Mouse (Mus musculus) limb, embryonic 15.5 days (tissue): ENCODE data around the gene Zmiz1. TPM values are rescaled to one million over a fixed set of nuclear protein-coding genes. Genes with fewer than 3 reads are reported as not detected.

Experiments
- ATAC-seq: fragments of 200-750 bp; cut with Nextera tagmentation; 2 replicates; pipeline ENCODE4 v1.8.0; 2017; ENCODE audit warnings: low read depth, moderate TSS enrichment; ENCODE audit not compliant: insufficient number of reproducible peaks, low FRiP score, low TSS enrichment
- H3K27ac ChIP-seq: fragments of 300-500 bp; sonication (generic); 2 replicates; pipeline ENCODE4 v1.5.1; 2015; ENCODE audit warnings: moderate library complexity, mild to moderate bottlenecking, inconsistent platforms
- H3K27me3 ChIP-seq: fragments of 300-500 bp; sonication (generic); 2 replicates; pipeline ENCODE4 v1.6.1; 2015; ENCODE audit warnings: inconsistent platforms
- H3K36me3 ChIP-seq: fragments of 300-500 bp; sonication (generic); 2 replicates; pipeline ENCODE4 v1.6.1; 2015; ENCODE audit warnings: inconsistent platforms
- H3K4me1 ChIP-seq: fragments of 300-500 bp; sonication (generic); 2 replicates; pipeline ENCODE4 v1.6.1; 2015; ENCODE audit warnings: inconsistent platforms
- H3K4me2 ChIP-seq: fragments of 300-500 bp; sonication (generic); 2 replicates; pipeline ENCODE4 v1.6.1; 2015; ENCODE audit warnings: mild to moderate bottlenecking, inconsistent platforms
- H3K4me3 ChIP-seq: fragments of 300-500 bp; sonication (generic); 2 replicates; pipeline ENCODE4 v1.5.1; 2015; ENCODE audit warnings: mild to moderate bottlenecking, inconsistent platforms
- H3K9ac ChIP-seq: fragments of 300-500 bp; sonication (generic); 2 replicates; pipeline ENCODE4 v1.6.1; 2015; ENCODE audit warnings: inconsistent platforms
- H3K9me3 ChIP-seq: fragments of 300-500 bp; sonication (generic); 2 replicates; pipeline ENCODE4 v1.6.1; 2016; ENCODE audit warnings: inconsistent platforms
- WGBS: fragments of 180-500 bp; shearing (Covaris S2); methylation state at CpG from one replicate; pipeline ENCODE4 v1.1.7; 2015; 5-methylcytosine and 5-hydroxymethylcytosine counted together
- polyA plus RNA-seq: library from polyadenylated mRNA; unstranded; fragments of >200 nt; fragmentation: Nextera tagmentation; extraction: Ambion mirVana; gene quantifications from 2 replicates; pipeline ENCODE4 v1.2.1, GENCODE M21; 2015

The Zmiz1 gene
- polyA plus RNA-seq, 1 experiment from 2014 or later, result 50.5 TPM

- ATAC-seq, result no peak
These were observed 149.6 kb downstream of the Zmiz1 start for GRCm38 (mm10) chr14:25608618-25609017.

GRCm38 (mm10) chr14:25609355-25609754 is 150.4 kb downstream of the Zmiz1 start:
- no peak overlapping the region for H3K4me2 ChIP-seq
- no peak overlapping the region for H3K9ac ChIP-seq
- no peak for ATAC-seq
- no peaks in the 10 kb centered on the region for H3K9me3 ChIP-seq
- H3K36me3 ChIP-seq, result no peaks in the 10 kb centered on the region
- H3K4me3 ChIP-seq, result no peak overlapping the region
- no peaks in the 10 kb centered on the region for H3K27me3 ChIP-seq
- H3K27ac ChIP-seq, result no peak overlapping the region
- H3K4me1 ChIP-seq, result peaks cover 79% of the 10 kb centered on the region
- WGBS, result 55% methylated on average over 7 of the region's 7 CpGs

More at GRCm38 (mm10) chr14:25608618-25609017, 149.6 kb downstream of the Zmiz1 start:
- Histone ChIP-seq H3K4me2 (peak overlapping the region; percentile 96), H3K27me3 (no peaks in the 10 kb centered on the region), H3K9ac (peak overlapping the region; percentile 20; the same call in 1 of the 2 replicates), H3K36me3 (no peaks in the 10 kb centered on the region), H3K4me1 (peaks cover 82% of the 10 kb centered on the region), H3K4me3 (peak overlapping the region; percentile 67), H3K27ac (peak overlapping the region; percentile 90), H3K9me3 (no peaks in the 10 kb centered on the region)
- 26% methylated on average over 4 of the region's 4 CpGs for WGBS

- Histone ChIP-seq H3K27me3 (no peaks in the 10 kb centered on the region), H3K36me3 (peaks cover 3% of the 10 kb centered on the region; the same call in 1 of the 2 replicates), H3K27ac (peak overlapping the region; percentile 39), H3K4me2 (no peak overlapping the region), H3K4me1 (peaks cover 83% of the 10 kb centered on the region), H3K9ac (no peak overlapping the region), H3K4me3 (no peak overlapping the region), H3K9me3 (no peaks in the 10 kb centered on the region)
- no peak for ATAC-seq
- WGBS, result 36% methylated on average over 14 of the region's 14 CpGs
These were observed 151.6 kb downstream of the Zmiz1 start for GRCm38 (mm10) chr14:25610396-25611158.

GRCm38 (mm10) chr14:25611159-25611697 is 152.2 kb downstream of the Zmiz1 start:
- no peak overlapping the region for H3K4me3 ChIP-seq
- peak overlapping the region; percentile 39 for H3K27ac ChIP-seq
- peaks cover 3% of the 10 kb centered on the region for H3K36me3 ChIP-seq
- no peak overlapping the region for H3K4me2 ChIP-seq
- no peaks in the 10 kb centered on the region for H3K9me3 ChIP-seq
- no peaks in the 10 kb centered on the region for H3K27me3 ChIP-seq
- WGBS, result 43% methylated on average over 9 of the region's 9 CpGs
- no peak overlapping the region for H3K9ac ChIP-seq
- ATAC-seq, result no peak
- peaks cover 80% of the 10 kb centered on the region for H3K4me1 ChIP-seq

- Histone ChIP-seq H3K27me3 (no peaks in the 10 kb centered on the region), H3K9me3 (no peaks in the 10 kb centered on the region), H3K4me2 (no peak overlapping the region), H3K9ac (no peak overlapping the region), H3K4me1 (peaks cover 72% of the 10 kb centered on the region), H3K27ac (peak overlapping the region; percentile 39), H3K36me3 (peaks cover 8% of the 10 kb centered on the region), H3K4me3 (no peak overlapping the region)
- WGBS, result 59% methylated on average over 10 of the region's 10 CpGs
- ATAC-seq, result no peak
These were observed 153.1 kb downstream of the Zmiz1 start for GRCm38 (mm10) chr14:25611815-25612698.

GRCm38 (mm10) chr14:25613942-25614575 is 155.1 kb downstream of the Zmiz1 start:
- no peak overlapping the region for H3K4me3 ChIP-seq
- H3K4me1 ChIP-seq, result peaks cover 53% of the 10 kb centered on the region
- no peak overlapping the region for H3K4me2 ChIP-seq
- no peaks in the 10 kb centered on the region for H3K9me3 ChIP-seq
- 0 out of 2 replicates have a peak overlapping the region, but pooled peaks have one; percentile 12 for H3K27ac ChIP-seq
- 79% methylated on average over 8 of the region's 8 CpGs for WGBS
- H3K36me3 ChIP-seq, result peaks cover 13% of the 10 kb centered on the region
- no peak for ATAC-seq
- H3K9ac ChIP-seq, result no peak overlapping the region
- H3K27me3 ChIP-seq, result no peaks in the 10 kb centered on the region

- peaks cover 49% of the 10 kb centered on the region for H3K4me1 ChIP-seq
- H3K27me3 ChIP-seq, result no peaks in the 10 kb centered on the region
- H3K4me3 ChIP-seq, result no peak overlapping the region
- no peak overlapping the region for H3K4me2 ChIP-seq
- 0 out of 2 replicates have a peak overlapping the region, but pooled peaks have one; percentile 12 for H3K27ac ChIP-seq
- peaks cover 13% of the 10 kb centered on the region for H3K36me3 ChIP-seq
- no peak for ATAC-seq
- no peaks in the 10 kb centered on the region for H3K9me3 ChIP-seq
- H3K9ac ChIP-seq, result no peak overlapping the region
- WGBS, result 60% methylated on average over 5 of the region's 5 CpGs
These were observed 155.7 kb downstream of the Zmiz1 start for GRCm38 (mm10) chr14:25614684-25615083.

GRCm38 (mm10) chr14:25615602-25616001 is 156.6 kb downstream of the Zmiz1 start:
- Histone ChIP-seq H3K4me1 (peaks cover 48% of the 10 kb centered on the region), H3K9ac (no peak overlapping the region), H3K27me3 (no peaks in the 10 kb centered on the region), H3K4me2 (no peak overlapping the region), H3K27ac (no peak overlapping the region), H3K9me3 (no peaks in the 10 kb centered on the region), H3K4me3 (no peak overlapping the region), H3K36me3 (peaks cover 16% of the 10 kb centered on the region)
- 87% methylated on average over 8 of the region's 8 CpGs for WGBS
- no peak for ATAC-seq

GRCm38 (mm10) chr14:25616009-25616723 is 157.2 kb downstream of the Zmiz1 start:
- Histone ChIP-seq H3K4me2 (no peak overlapping the region), H3K27ac (no peak overlapping the region), H3K36me3 (peaks cover 16% of the 10 kb centered on the region), H3K4me1 (peaks cover 45% of the 10 kb centered on the region), H3K27me3 (no peaks in the 10 kb centered on the region), H3K9ac (no peak overlapping the region), H3K4me3 (no peak overlapping the region), H3K9me3 (no peaks in the 10 kb centered on the region)
- ATAC-seq, result no peak
- 61% methylated on average over 15 of the region's 15 CpGs for WGBS

- no peak for ATAC-seq
- Histone ChIP-seq H3K27ac (no peak overlapping the region), H3K36me3 (peaks cover 21% of the 10 kb centered on the region), H3K4me3 (no peak overlapping the region), H3K9ac (no peak overlapping the region), H3K27me3 (no peaks in the 10 kb centered on the region), H3K4me1 (peaks cover 34% of the 10 kb centered on the region; the same call in 1 of the 2 replicates), H3K4me2 (no peak overlapping the region), H3K9me3 (no peaks in the 10 kb centered on the region)
- 78% methylated on average over 4 of the region's 4 CpGs for WGBS
These were observed 158.3 kb downstream of the Zmiz1 start for GRCm38 (mm10) chr14:25617264-25617663.
